Mouse (Mus musculus) mesoderm, embryonic 11.5 days (tissue): ENCODE measurements around the gene Saa3.
"Not testable (repeated sequence)": the region's sequence is repeated elsewhere in the genome, so short reads cannot be mapped to it uniquely, and the experiment has no call there.

Source experiments
- DNase-seq: peaks from one replicate; pipeline ENCODE4 v3.0.0-alpha.2; 2012; ENCODE audit warnings: low read depth, low spot score

Saa3 gene

GRCm38 (mm10) chr7:46712250-46712649, 3.2 kb downstream of the Saa3 start:
- no peak for DNase-seq

- DNase-seq = peak; percentile 93
Observed at GRCm38 (mm10) chr7:46710390-46710844, 5.1 kb downstream of the Saa3 start, which contains the start of gene Saal1. Gene Saal1 (minus strand): TSS chr7:46710680.

- DNase-seq = no peak
Observed at GRCm38 (mm10) chr7:46700521-46701025, 14.9 kb downstream of the Saa3 start.

GRCm38 (mm10) chr7:46696754-46697153, 18.7 kb downstream of the Saa3 start:
- DNase-seq = no peak

- no peak for DNase-seq
Observed at GRCm38 (mm10) chr7:46686827-46687226, 28.7 kb downstream of the Saa3 start.

GRCm38 (mm10) chr7:46680732-46681131, 34.8 kb downstream of the Saa3 start:
- no peak for DNase-seq

- DNase-seq = not testable (repeated sequence)
Observed at GRCm38 (mm10) chr7:46679044-46679443, 36.5 kb downstream of the Saa3 start.

GRCm38 (mm10) chr7:46678417-46678816, 37.1 kb downstream of the Saa3 start:
- no peak for DNase-seq

- DNase-seq = no peak
Observed at GRCm38 (mm10) chr7:46676808-46677360, 38.6 kb downstream of the Saa3 start.

GRCm38 (mm10) chr7:46675886-46676285, 39.6 kb downstream of the Saa3 start:
- DNase-seq = no peak

- DNase-seq = no peak
Observed at GRCm38 (mm10) chr7:46675061-46675460, 40.4 kb downstream of the Saa3 start.

GRCm38 (mm10) chr7:46672160-46672672, 43.3 kb downstream of the Saa3 start, which contains the start of gene Tph1:
Gene Tph1 (minus strand): TSS chr7:46672537.
- DNase-seq = peak; percentile 12

GRCm38 (mm10) chr7:46667256-46667655, 48.2 kb downstream of the Saa3 start:
- peak; percentile 53 for DNase-seq

GRCm38 (mm10) chr7:46665236-46665635, 50.3 kb downstream of the Saa3 start:
- DNase-seq = peak; percentile 70
